In the genomic region with DNA sequence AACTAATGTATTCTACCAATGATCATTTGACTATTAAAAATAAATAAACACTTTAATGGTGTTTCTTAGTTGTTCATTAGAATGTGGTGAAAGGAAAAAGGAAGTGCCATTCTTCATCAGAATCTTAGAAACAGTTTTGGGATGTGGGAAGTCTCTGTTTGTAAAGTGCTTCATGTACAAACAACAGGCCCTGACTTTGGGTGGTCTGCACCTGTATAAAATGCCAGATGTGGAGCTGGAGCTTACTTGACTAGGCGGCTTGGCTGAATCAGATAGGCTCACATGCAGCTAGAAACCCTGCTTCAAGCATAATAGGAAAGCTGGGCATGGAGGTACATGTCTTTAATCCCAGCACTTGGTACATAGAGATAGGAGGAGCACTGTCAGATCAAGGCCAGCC, we compare ENCODE assay signal across 18 mouse cellular contexts.
"Had no signal": no experiment of that assay in that cellular context is flagged by ENCODE, and none has a peak within 500 bp of the region (broad histone marks: within the 10 kb centered on the region; RNA-seq: fewer than 3 reads in every experiment).

No protein-coding gene starts in this region.

- H3K4me1 ChIP-seq: midbrain, embryonic 12.5 days; neural tube, embryonic 13.5 days; neural tube, embryonic 15.5 days had no signal

- H3K9me3 ChIP-seq: midbrain, embryonic 12.5 days; neural tube, embryonic 13.5 days; neural tube, embryonic 15.5 days had no signal

- H3K36me3 ChIP-seq: midbrain, embryonic 12.5 days; neural tube, embryonic 13.5 days; neural tube, embryonic 15.5 days had no signal

- DNase-seq: lung, adult 18-20 months; lung, embryonic 14.5 days; lung, postnatal 10 days; lung, postnatal 4 days; midbrain, embryonic 14.5 days; retina, postnatal 1 day; right cerebral cortex, adult 18-20 months; right cerebral cortex, postnatal 25 days; right cerebral cortex, postnatal 4 days; spleen, adult 18-20 months; thymus, adult 18-20 months; thymus, postnatal 14 days; thymus, postnatal 36 days had no signal

- H3K27me3 ChIP-seq: midbrain, embryonic 12.5 days; neural tube, embryonic 13.5 days; neural tube, embryonic 15.5 days had no signal

- H3K27ac ChIP-seq: midbrain, embryonic 12.5 days; neural tube, embryonic 13.5 days; neural tube, embryonic 15.5 days had no signal

- H3K4me3 ChIP-seq: midbrain, embryonic 12.5 days; myocyte; neural tube, embryonic 13.5 days; neural tube, embryonic 15.5 days had no signal

- ATAC-seq: midbrain, embryonic 16.5 days had no signal

- H3K4me2 ChIP-seq: lung, embryonic 14.5 days; midbrain, embryonic 12.5 days; neural tube, embryonic 13.5 days; neural tube, embryonic 15.5 days had no signal

- H3K9ac ChIP-seq: lung, embryonic 14.5 days; midbrain, embryonic 12.5 days; neural tube, embryonic 13.5 days; neural tube, embryonic 15.5 days had no signal
